Mouse (Mus musculus): ENCODE measurements around the gene Wdr82.

The Wdr82 gene

GRCm38 (mm10) chr9:106197732-106198131, 27.0 kb downstream of the Wdr82 start:
- DNase-seq (ENCODE audit: low spot score in 2 of 2) = no peak

GRCm38 (mm10) chr9:106198962-106199458, 28.3 kb downstream of the Wdr82 start:
- peak in 1 of 2 experiments; percentile 52 for DNase-seq (ENCODE audit: low spot score in 2 of 2)

- DNase-seq (ENCODE audit: low spot score in 2 of 2) = no peak
Measured at GRCm38 (mm10) chr9:106199535-106200272, 29.0 kb downstream of the Wdr82 start, which contains the start of gene Ppm1m. Ppm1m (minus strand) TSS chr9:106199746.

- no peak for DNase-seq (ENCODE audit: low spot score in 2 of 2)
Measured at GRCm38 (mm10) chr9:106201895-106202294, 31.2 kb downstream of the Wdr82 start.

GRCm38 (mm10) chr9:106202819-106203636, 32.3 kb downstream of the Wdr82 start, which contains the start of gene Twf2:
Twf2 (plus strand) TSS chr9:106203108.
- DNase-seq (ENCODE audit: low spot score in 2 of 2) = peak; percentile 89

GRCm38 (mm10) chr9:106203990-106204851, 33.5 kb downstream of the Wdr82 start:
- DNase-seq (ENCODE audit: low spot score in 2 of 2) = no peak

GRCm38 (mm10) chr9:106205713-106206290, 35.1 kb downstream of the Wdr82 start:
- DNase-seq (ENCODE audit: low spot score in 2 of 2) = no peak

GRCm38 (mm10) chr9:106206515-106206914, 35.8 kb downstream of the Wdr82 start:
- no peak for DNase-seq (ENCODE audit: low spot score in 2 of 2)

- DNase-seq (ENCODE audit: low spot score in 2 of 2) = no peak
Measured at GRCm38 (mm10) chr9:106208181-106208580, 37.5 kb downstream of the Wdr82 start.

GRCm38 (mm10) chr9:106209954-106210353, 39.2 kb downstream of the Wdr82 start:
- no peak for DNase-seq (ENCODE audit: low spot score in 2 of 2)

GRCm38 (mm10) chr9:106210853-106211609, 40.3 kb downstream of the Wdr82 start:
- DNase-seq (ENCODE audit: low spot score in 2 of 2) = no peak

- peak in 1 of 2 experiments; percentile 83 for DNase-seq (ENCODE audit: low spot score in 2 of 2)
Measured at GRCm38 (mm10) chr9:106211680-106212593, 41.2 kb downstream of the Wdr82 start.

GRCm38 (mm10) chr9:106212594-106212981, 41.9 kb downstream of the Wdr82 start:
- no peak for DNase-seq (ENCODE audit: low spot score in 2 of 2)

- DNase-seq (ENCODE audit: low spot score in 2 of 2) = no peak
Measured at GRCm38 (mm10) chr9:106215341-106216125, 44.8 kb downstream of the Wdr82 start.

- no peak for DNase-seq (ENCODE audit: low spot score in 2 of 2)
Measured at GRCm38 (mm10) chr9:106216971-106217370, 46.2 kb downstream of the Wdr82 start.

GRCm38 (mm10) chr9:106220894-106221523, 50.3 kb downstream of the Wdr82 start:
- DNase-seq (ENCODE audit: low spot score in 2 of 2) = no peak

- DNase-seq (ENCODE audit: low spot score in 2 of 2) = no peak
Measured at GRCm38 (mm10) chr9:106222261-106222851, 51.6 kb downstream of the Wdr82 start, which contains the start of gene Tlr9. Tlr9 (plus strand) TSS chr9:106222598.

GRCm38 (mm10) chr9:106222994-106223393, 52.3 kb downstream of the Wdr82 start:
- DNase-seq (ENCODE audit: low spot score in 2 of 2) = no peak
